Mouse (Mus musculus) heart, embryonic 15.5 days (tissue): ENCODE results near the gene Gpr142. TPM values are rescaled to one million over a fixed set of nuclear protein-coding genes. Genes with fewer than 3 reads are reported as not detected.

Experiments
- ATAC-seq: fragments of 200-750 bp; cut with Nextera tagmentation; replicated peaks from 2 replicates; pipeline ENCODE4 v1.8.0; 2017; ENCODE audit warnings: low read depth, moderate TSS enrichment; ENCODE audit not compliant: insufficient number of reproducible peaks, insufficient read depth, low FRiP score
- H3K27ac ChIP-seq: fragments of 300-500 bp; sonication (generic); 2 replicates; pipeline ENCODE4 v1.5.1; 2015; ENCODE audit warnings: mild to moderate bottlenecking, inconsistent platforms
- H3K27me3 ChIP-seq: fragments of 300-500 bp; sonication (generic); 2 replicates; pipeline ENCODE4 v1.6.1; 2015; ENCODE audit warnings: inconsistent platforms
- H3K36me3 ChIP-seq: fragments of 300-500 bp; sonication (generic); 2 replicates; pipeline ENCODE4 v1.6.1; 2015; ENCODE audit warnings: mild to moderate bottlenecking, inconsistent platforms
- H3K4me1 ChIP-seq: fragments of 300-500 bp; sonication (generic); replicated peaks from 2 replicates; pipeline ENCODE4 v1.6.1; 2015; ENCODE audit warnings: inconsistent platforms
- H3K4me2 ChIP-seq: fragments of 300-500 bp; sonication (generic); 2 replicates; pipeline ENCODE4 v1.6.1; 2015; ENCODE audit warnings: inconsistent platforms, mild to moderate bottlenecking, moderate library complexity
- H3K4me3 ChIP-seq: fragments of 300-500 bp; sonication (generic); 2 replicates; pipeline ENCODE4 v1.5.1; 2015; ENCODE audit warnings: mild to moderate bottlenecking, inconsistent platforms
- H3K9ac ChIP-seq: fragments of 300-500 bp; sonication (generic); 2 replicates; pipeline ENCODE4 v1.6.1; 2015; ENCODE audit warnings: mild to moderate bottlenecking, inconsistent platforms
- H3K9me3 ChIP-seq: fragments of 300-500 bp; sonication (generic); replicated peaks from 2 replicates; pipeline ENCODE4 v1.6.1; 2016; ENCODE audit warnings: inconsistent platforms
- WGBS: fragments of 180-500 bp; shearing (Covaris S2); methylation state at CpG from one replicate; pipeline ENCODE4 v1.1.7; 2015; ENCODE audit warnings: mixed read lengths; 5-methylcytosine and 5-hydroxymethylcytosine counted together
- polyA plus RNA-seq: library from polyadenylated mRNA; unstranded; fragments of >200 nt; fragmentation: Nextera tagmentation; extraction: Ambion mirVana; gene quantifications from 2 replicates; pipeline ENCODE4 v1.2.1, GENCODE M21; 2015

Gpr142 gene
- not detected in 2 replicates for polyA plus RNA-seq

GRCm38 (mm10) chr11:114798624-114799023 is at the start of gene Gpr142:
TSS of gene Gpr142 (plus strand) at chr11:114798924.
- H3K9me3 ChIP-seq, result no peaks in the 10 kb centered on the region
- no peak within 1 kb of the TSS for H3K9ac ChIP-seq
- peaks cover 31% of the 10 kb centered on the region for H3K27me3 ChIP-seq
- H3K4me2 ChIP-seq, result no peak within 1 kb of the TSS
- no peak within 1 kb of the TSS for H3K4me3 ChIP-seq
- 80% methylated on average over 3 of the region's 3 CpGs for WGBS
- no peak within 1 kb of the TSS for H3K27ac ChIP-seq
- ATAC-seq, result no peak
- peaks cover 11% of the 10 kb centered on the region for H3K4me1 ChIP-seq
- H3K36me3 ChIP-seq, result no peaks in the 10 kb centered on the region

- 4% methylated on average over 46 of the region's 51 CpGs for WGBS
- H3K4me2 ChIP-seq, result peak within 1 kb of the TSS; percentile 94
- H3K9me3 ChIP-seq, result no peaks in the 10 kb centered on the region
- peak within 1 kb of the TSS; percentile 56 for H3K4me3 ChIP-seq
- H3K27me3 ChIP-seq, result peaks cover 57% of the 10 kb centered on the region
- no peak within 1 kb of the TSS for H3K27ac ChIP-seq
- no peaks in the 10 kb centered on the region for H3K36me3 ChIP-seq
- peak within 1 kb of the TSS; percentile 48 for H3K9ac ChIP-seq
- peak; percentile 58 for ATAC-seq
- H3K4me1 ChIP-seq, result peaks cover 12% of the 10 kb centered on the region
Measured at GRCm38 (mm10) chr11:114764820-114765818, 33.6 kb upstream of the Gpr142 start, which contains the start of gene Kif19a. TSS of gene Kif19a (plus strand) at chr11:114765388.

GRCm38 (mm10) chr11:114769911-114770310 is 28.8 kb upstream of the Gpr142 start:
- no peaks in the 10 kb centered on the region for H3K9me3 ChIP-seq
- H3K36me3 ChIP-seq, result no peaks in the 10 kb centered on the region
- WGBS, result 52% methylated on average over 6 of the region's 6 CpGs
- H3K4me2 ChIP-seq, result no peak overlapping the region
- H3K27ac ChIP-seq, result no peak overlapping the region
- peaks cover 33% of the 10 kb centered on the region for H3K27me3 ChIP-seq
- peak; percentile 59; the same call in 1 of the 2 replicates for ATAC-seq
- H3K4me3 ChIP-seq, result no peak overlapping the region
- H3K4me1 ChIP-seq, result peaks cover 8% of the 10 kb centered on the region
- no peak overlapping the region for H3K9ac ChIP-seq

DNA sequence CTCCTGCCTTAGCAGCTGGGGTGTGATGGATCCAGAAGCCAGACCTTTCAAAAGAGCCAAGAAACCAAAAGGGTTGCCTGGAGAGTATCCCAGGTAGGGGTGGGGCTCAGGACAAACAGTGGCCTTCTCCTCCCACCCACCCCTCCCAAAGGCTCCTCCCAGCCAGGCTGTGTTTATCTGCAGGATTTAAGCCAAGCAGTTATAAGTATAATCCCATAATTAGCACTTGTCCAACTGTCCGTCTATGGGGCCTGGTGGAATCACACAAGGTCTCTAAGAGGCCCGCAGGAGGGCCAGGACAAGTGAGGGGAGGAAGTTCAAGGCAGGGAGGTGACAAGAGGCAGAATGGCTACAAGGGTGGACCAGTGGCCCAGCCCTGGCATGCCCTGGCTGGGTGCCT is 26.8 kb upstream of the Gpr142 start:
- no peak for ATAC-seq
- H3K27ac ChIP-seq, result no peak overlapping the region
- H3K4me2 ChIP-seq, result no peak overlapping the region
- WGBS, result 58% methylated on average over 2 of the region's 2 CpGs
- H3K4me3 ChIP-seq, result no peak overlapping the region
- H3K27me3 ChIP-seq, result peaks cover 21% of the 10 kb centered on the region
- H3K9ac ChIP-seq, result no peak overlapping the region
- no peaks in the 10 kb centered on the region for H3K36me3 ChIP-seq
- H3K4me1 ChIP-seq, result no peaks in the 10 kb centered on the region
- no peaks in the 10 kb centered on the region for H3K9me3 ChIP-seq

DNA sequence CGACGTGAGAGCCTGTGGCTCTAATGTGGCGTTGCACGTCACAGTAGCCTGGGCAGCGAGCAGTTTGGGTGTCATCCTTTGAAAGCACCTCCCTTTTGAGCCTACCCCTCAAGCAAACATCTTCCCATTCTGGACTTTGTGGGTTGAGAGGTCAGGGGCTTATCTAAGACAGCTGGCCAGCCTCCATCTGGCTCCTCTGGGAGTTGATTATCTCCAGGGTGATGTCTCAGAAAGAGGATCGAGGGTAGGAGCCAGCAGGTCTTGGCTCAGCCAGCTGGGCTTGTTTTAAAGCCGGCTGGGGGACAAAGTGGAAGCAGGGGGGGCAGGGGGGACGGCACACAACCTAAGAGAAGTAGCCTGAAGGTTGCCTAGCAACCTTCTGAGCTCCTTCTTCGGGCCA is 18.6 kb upstream of the Gpr142 start:
- Histone ChIP-seq H3K4me1 (peaks cover 13% of the 10 kb centered on the region), H3K27me3 (peaks cover 60% of the 10 kb centered on the region), H3K4me2 (no peak overlapping the region; the same call in 1 of the 2 replicates), H3K36me3 (no peaks in the 10 kb centered on the region), H3K9me3 (no peaks in the 10 kb centered on the region), H3K4me3 (no peak overlapping the region), H3K27ac (no peak overlapping the region), H3K9ac (no peak overlapping the region)
- WGBS, result 21% methylated on average over 9 of the region's 9 CpGs
- ATAC-seq, result no peak

DNA sequence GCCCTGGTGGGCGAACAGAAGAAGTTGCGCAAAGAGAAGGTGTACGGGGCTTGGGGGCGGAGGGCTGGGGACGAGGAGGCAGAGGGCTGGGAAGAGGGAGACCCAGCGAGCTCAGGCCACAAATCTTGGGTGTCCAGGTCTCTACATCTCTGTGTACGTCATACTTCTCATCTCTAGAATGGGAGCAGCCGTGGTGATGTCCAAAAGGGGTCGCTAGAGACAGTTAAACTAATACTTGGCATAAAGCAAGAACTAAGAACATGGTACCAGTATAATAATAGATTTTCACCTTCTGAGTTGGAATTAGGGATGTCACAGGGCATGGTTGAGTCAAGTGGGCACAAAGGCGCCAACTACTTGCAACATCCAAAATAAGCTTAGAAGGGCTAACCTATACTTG is 12.8 kb upstream of the Gpr142 start:
- Histone ChIP-seq H3K4me2 (peak overlapping the region; percentile 64), H3K4me3 (peak overlapping the region; percentile 36), H3K4me1 (peaks cover 22% of the 10 kb centered on the region), H3K9ac (0 out of 2 replicates have a peak overlapping the region, but pooled peaks have one; percentile 23), H3K36me3 (no peaks in the 10 kb centered on the region), H3K9me3 (no peaks in the 10 kb centered on the region), H3K27ac (no peak overlapping the region), H3K27me3 (peaks cover 95% of the 10 kb centered on the region)
- 44% methylated on average over 10 of the region's 10 CpGs for WGBS
- ATAC-seq, result no peak

GRCm38 (mm10) chr11:114786326-114786725 is 12.4 kb upstream of the Gpr142 start:
- Histone ChIP-seq H3K4me3 (peak overlapping the region; percentile 36), H3K4me2 (peak overlapping the region; percentile 64), H3K4me1 (peaks cover 22% of the 10 kb centered on the region), H3K36me3 (no peaks in the 10 kb centered on the region), H3K27me3 (peaks cover 95% of the 10 kb centered on the region), H3K9ac (peak overlapping the region; percentile 23; the same call in 1 of the 2 replicates), H3K9me3 (no peaks in the 10 kb centered on the region), H3K27ac (no peak overlapping the region)
- WGBS, result 3% methylated on average over 43 of the region's 43 CpGs
- ATAC-seq, result no peak

DNA sequence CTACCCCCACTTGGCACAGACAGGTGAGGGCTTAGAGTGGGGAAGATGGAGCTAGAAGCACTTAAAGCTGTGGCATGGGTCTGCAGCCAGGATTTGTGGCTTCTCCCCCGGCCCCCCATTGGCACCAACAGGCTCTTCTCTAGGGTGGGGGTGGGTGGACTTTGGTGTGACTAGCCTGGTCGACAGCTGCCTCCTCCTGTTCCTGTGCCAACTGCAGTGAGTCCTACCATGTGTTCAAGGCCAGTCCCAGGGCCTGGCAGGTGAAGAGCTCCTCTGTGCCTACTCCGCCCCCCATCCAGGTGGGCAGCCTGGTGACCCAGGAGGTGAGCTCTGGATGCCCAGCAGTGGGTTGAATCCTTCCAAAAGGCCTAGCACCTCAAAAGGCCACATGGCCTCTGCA is 11.1 kb upstream of the Gpr142 start:
- Histone ChIP-seq H3K4me1 (peaks cover 33% of the 10 kb centered on the region), H3K9ac (no peak overlapping the region), H3K9me3 (no peaks in the 10 kb centered on the region), H3K4me2 (no peak overlapping the region), H3K36me3 (no peaks in the 10 kb centered on the region), H3K27me3 (peaks cover 95% of the 10 kb centered on the region), H3K27ac (no peak overlapping the region), H3K4me3 (no peak overlapping the region)
- no peak for ATAC-seq
- 78% methylated on average over 3 of the region's 3 CpGs for WGBS

DNA sequence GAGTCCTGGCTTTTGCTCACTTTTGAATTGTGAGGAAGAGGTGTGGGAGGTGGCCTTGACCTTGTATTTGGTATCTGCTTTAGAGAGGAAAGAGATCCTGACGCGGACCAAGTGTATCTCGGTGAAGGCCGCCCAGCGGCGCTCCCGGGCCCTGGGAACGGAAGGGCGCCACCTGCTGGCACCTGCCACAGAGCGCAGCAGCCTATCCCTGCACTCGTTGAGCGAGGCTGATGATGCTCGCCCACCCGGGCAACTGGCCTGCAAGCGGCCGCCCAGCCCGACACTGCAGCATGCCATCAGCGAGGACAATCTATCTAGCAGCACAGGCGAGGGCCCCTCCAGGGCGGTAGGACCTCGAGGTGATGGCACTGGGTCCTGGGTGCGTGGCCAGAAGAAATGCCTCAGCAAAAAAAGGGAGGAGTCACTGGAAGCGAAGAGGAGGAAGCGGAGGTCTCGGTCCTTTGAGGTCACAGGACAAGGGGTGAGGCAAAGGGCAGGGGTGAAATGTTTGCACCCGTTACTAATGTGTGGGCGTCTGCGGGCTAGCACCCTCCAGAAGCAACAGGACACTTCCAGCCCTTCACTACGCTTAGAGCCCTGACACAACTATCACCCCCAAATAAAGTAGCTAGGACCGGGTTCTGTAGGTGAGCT is 9.5 kb upstream of the Gpr142 start:
- Histone ChIP-seq H3K4me2 (peak overlapping the region; percentile 47), H3K36me3 (no peaks in the 10 kb centered on the region), H3K9me3 (no peaks in the 10 kb centered on the region), H3K4me3 (peak overlapping the region; percentile 20; the same call in 1 of the 2 replicates), H3K9ac (no peak overlapping the region), H3K4me1 (peaks cover 33% of the 10 kb centered on the region), H3K27ac (no peak overlapping the region), H3K27me3 (peaks cover 100% of the 10 kb centered on the region)
- ATAC-seq, result no peak
- WGBS, result 11% methylated on average over 30 of the region's 30 CpGs

DNA sequence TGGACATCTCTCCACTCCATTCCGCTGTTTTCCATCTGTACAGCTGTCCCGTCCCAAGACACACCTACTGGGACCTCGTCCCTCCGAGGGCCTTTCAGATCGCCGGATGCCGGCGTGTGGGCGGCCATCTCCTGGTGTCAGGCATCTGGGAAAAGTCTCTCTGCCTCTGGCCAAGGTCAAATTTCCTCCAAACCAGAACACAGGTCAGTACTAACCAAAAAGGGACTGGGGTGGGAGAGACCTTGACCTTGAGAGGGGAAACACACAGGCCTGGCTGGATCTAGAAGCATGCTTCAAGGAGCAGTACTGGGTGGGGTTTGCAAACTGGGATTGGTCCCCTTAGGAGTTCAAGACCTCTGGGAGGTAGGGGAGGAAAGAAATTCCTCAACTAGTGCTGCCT is 9.0 kb upstream of the Gpr142 start:
- H3K36me3 ChIP-seq, result no peaks in the 10 kb centered on the region
- WGBS, result 50% methylated on average over 9 of the region's 9 CpGs
- H3K27me3 ChIP-seq, result peaks cover 100% of the 10 kb centered on the region
- no peak overlapping the region for H3K9ac ChIP-seq
- ATAC-seq, result no peak
- no peak overlapping the region for H3K27ac ChIP-seq
- no peak overlapping the region for H3K4me2 ChIP-seq
- H3K4me3 ChIP-seq, result no peak overlapping the region
- H3K9me3 ChIP-seq, result no peaks in the 10 kb centered on the region
- H3K4me1 ChIP-seq, result peaks cover 33% of the 10 kb centered on the region

DNA sequence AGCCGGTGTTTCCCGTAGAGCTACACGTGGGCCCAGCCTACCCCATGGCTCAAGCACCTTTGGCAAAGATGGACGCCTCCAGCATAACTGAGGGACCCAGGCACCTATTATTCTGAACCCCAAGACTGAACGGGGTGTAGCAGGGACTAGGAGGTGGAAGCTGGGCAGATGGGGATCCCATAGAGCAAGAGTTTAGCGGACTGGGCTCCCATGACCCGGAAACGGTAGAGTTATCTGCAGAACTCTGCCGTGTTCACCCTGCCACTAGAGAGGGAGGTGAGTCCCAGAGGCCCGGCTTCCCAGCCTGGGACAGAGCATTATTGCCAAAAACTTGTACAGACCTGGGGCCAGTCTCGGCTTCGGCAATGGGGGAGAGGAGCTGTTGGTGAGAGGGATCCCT is 8.6 kb upstream of the Gpr142 start:
- Histone ChIP-seq H3K9ac (no peak overlapping the region), H3K4me1 (peaks cover 33% of the 10 kb centered on the region), H3K9me3 (no peaks in the 10 kb centered on the region), H3K36me3 (no peaks in the 10 kb centered on the region), H3K27ac (no peak overlapping the region), H3K4me2 (no peak overlapping the region), H3K27me3 (peaks cover 100% of the 10 kb centered on the region), H3K4me3 (no peak overlapping the region)
- WGBS, result 65% methylated on average over 12 of the region's 12 CpGs
- ATAC-seq, result no peak
